Mouse (Mus musculus) C2C12 (cell line): ENCODE results near the gene Gm765. TPM values are rescaled to one million over a fixed set of nuclear protein-coding genes. Genes with fewer than 3 reads are reported as not detected.

Experiments used
- H3K27me3 ChIP-seq: one replicate; pipeline ENCODE4 v1.6.1; 2011; ENCODE audit not compliant: control insufficient read depth, insufficient read depth, insufficient read length
- H3K36me3 ChIP-seq: one replicate; pipeline ENCODE4 v1.6.1; 2011; ENCODE audit not compliant: control insufficient read depth, insufficient read depth
- H3K4me3 ChIP-seq: one replicate; pipeline ENCODE4 v1.5.1; 2011; ENCODE audit warnings: mild to moderate bottlenecking, control low read depth; ENCODE audit not compliant: poor library complexity, insufficient read depth, severe bottlenecking
- H3K79me2 ChIP-seq: one replicate; pipeline ENCODE4 v1.6.1; 2011; ENCODE audit not compliant: control insufficient read depth, insufficient read depth
- H3K79me3 ChIP-seq: one replicate; pipeline ENCODE4 v1.6.1; 2011; ENCODE audit warnings: low read depth, control low read depth
- H3ac ChIP-seq: one replicate; pipeline ENCODE3; 2011; ENCODE audit warnings: low read depth; ENCODE audit not compliant: control insufficient read depth, insufficient read length
- CEBPB ChIP-seq: IDR thresholded peaks from one replicate; pipeline ENCODE4 v1.6.1; 2011; ENCODE audit warnings: low read depth, mild to moderate bottlenecking, control low read depth, moderate library complexity
- CTCF ChIP-seq: IDR thresholded peaks from one replicate; pipeline ENCODE4 v1.5.1; 2011; ENCODE audit not compliant: control insufficient read depth, insufficient read depth, insufficient read length
- FOSL1 ChIP-seq: IDR thresholded peaks from one replicate; pipeline ENCODE4 v1.8.0; 2011; ENCODE audit warnings: mild to moderate bottlenecking, low read length; ENCODE audit not compliant: poor library complexity, insufficient read depth, severe bottlenecking
- MAX ChIP-seq: IDR thresholded peaks from one replicate; pipeline ENCODE4 v1.6.1; 2011; ENCODE audit warnings: mild to moderate bottlenecking, control low read depth
- MYOD1 ChIP-seq: IDR thresholded peaks from one replicate; pipeline ENCODE4 v1.6.1; 2011; ENCODE audit warnings: low read depth; ENCODE audit not compliant: control insufficient read depth, insufficient read length
- MYOG ChIP-seq: IDR thresholded peaks from one replicate; pipeline ENCODE4 v1.6.1; 2011; ENCODE audit not compliant: control insufficient read depth, insufficient read length; ENCODE audit errors: extremely low read depth
- USF1 ChIP-seq: IDR thresholded peaks from one replicate; pipeline ENCODE4 v1.6.1; 2011; ENCODE audit warnings: low read depth, mild to moderate bottlenecking, control low read depth, moderate library complexity
- polyA plus RNA-seq: library from polyadenylated mRNA; unstranded; fragments of >200 nt; fragmentation: generic; extraction: Trizol; gene quantifications from one replicate; pipeline ENCODE4 v1.2.1, GENCODE M21; 2012; ENCODE audit warnings: missing spikeins

Gene Gm765
- polyA plus RNA-seq, 1 experiment: not detected

DNA sequence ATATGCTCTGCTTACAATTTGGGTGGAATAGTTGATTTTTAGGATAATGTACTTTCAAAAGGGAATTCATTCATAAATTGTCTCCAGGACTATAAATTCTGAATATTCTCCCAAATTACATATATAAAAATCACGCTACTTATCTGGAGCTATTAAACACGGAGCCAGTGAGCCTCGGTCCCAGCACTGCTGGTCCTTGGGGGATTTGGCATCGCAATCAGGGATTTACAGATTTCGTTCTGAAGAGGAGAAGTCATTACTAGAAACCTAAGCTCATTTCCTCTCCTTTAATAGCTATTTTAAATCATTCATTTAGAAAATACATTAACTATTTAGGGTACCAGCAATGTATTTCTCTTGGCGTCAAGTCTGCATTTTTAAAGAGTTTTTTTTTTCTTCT is 55.0 kb downstream of the Gm765 start:
- H3K4me3 ChIP-seq: no peak overlapping the region
- TF ChIP-seq MAX (no peak), USF1 (no peak), CEBPB (no peak), MYOG (no peak), MYOD1 (no peak), FOSL1 (no peak), CTCF (no peak)
- H3K79me2 ChIP-seq: no peaks in the 10 kb centered on the region

DNA sequence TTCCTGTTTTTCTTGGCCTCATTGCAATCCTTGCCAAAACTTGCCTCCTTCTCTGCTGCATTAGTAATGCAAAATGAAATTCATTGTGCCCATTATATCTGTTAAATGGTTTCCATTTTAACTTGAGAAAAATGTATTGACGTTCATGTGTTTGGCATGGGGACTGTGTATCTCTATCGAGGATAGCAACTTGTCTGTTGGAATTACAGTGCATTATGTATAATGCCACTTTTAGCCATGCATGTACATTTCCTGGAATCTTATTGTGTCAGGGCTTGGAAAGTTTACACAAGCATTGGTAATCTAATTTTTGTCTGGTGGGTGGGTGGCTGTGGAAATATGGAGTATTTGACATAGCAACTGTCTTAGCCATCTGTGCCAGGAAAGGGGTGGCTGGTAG is 57.4 kb downstream of the Gm765 start:
- Histone ChIP-seq H3K27me3 (no peaks in the 10 kb centered on the region), H3K79me3 (no peaks in the 10 kb centered on the region), H3K4me3 (no peak overlapping the region), H3K79me2 (no peaks in the 10 kb centered on the region), H3ac (no peak overlapping the region), H3K36me3 (no peaks in the 10 kb centered on the region)
- no peak for TF ChIP-seq CTCF
- TF ChIP-seq CEBPB: no peak
- TF ChIP-seq USF1: no peak
- TF ChIP-seq MYOG: no peak
- TF ChIP-seq MAX: no peak
- no peak for TF ChIP-seq MYOD1

More for the DNA sequence above, 55.0 kb downstream of the Gm765 start:
- Histone ChIP-seq H3ac (no peak overlapping the region), H3K36me3 (no peaks in the 10 kb centered on the region), H3K27me3 (no peaks in the 10 kb centered on the region), H3K79me3 (no peaks in the 10 kb centered on the region)

DNA sequence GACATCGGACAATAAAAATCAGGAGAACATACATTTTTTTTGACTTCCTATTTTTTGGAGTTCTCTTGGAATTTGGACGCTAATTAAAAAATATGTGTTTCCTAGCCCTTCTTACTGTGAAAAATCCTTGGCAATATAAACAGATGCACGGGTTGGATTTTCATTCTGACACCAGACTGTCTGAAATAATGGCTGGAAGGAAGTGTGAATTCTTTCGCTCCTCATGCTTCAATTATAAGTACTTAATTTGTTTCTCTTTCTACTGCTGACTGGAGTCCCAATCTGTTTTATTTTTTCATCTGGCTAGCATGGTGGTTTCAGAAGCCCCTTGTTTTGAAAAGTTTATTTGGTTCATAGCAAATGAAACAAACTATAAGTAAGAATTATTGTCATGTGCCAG is 59.8 kb downstream of the Gm765 start:
- no peak overlapping the region for H3ac ChIP-seq
- no peaks in the 10 kb centered on the region for H3K36me3 ChIP-seq
- no peaks in the 10 kb centered on the region for H3K79me2 ChIP-seq
- H3K79me3 ChIP-seq: no peaks in the 10 kb centered on the region
- no peak overlapping the region for H3K4me3 ChIP-seq
- TF ChIP-seq MAX (no peak), FOSL1 (no peak), USF1 (no peak), CEBPB (no peak), MYOD1 (no peak), CTCF (no peak), MYOG (no peak)
- H3K27me3 ChIP-seq: no peaks in the 10 kb centered on the region

DNA sequence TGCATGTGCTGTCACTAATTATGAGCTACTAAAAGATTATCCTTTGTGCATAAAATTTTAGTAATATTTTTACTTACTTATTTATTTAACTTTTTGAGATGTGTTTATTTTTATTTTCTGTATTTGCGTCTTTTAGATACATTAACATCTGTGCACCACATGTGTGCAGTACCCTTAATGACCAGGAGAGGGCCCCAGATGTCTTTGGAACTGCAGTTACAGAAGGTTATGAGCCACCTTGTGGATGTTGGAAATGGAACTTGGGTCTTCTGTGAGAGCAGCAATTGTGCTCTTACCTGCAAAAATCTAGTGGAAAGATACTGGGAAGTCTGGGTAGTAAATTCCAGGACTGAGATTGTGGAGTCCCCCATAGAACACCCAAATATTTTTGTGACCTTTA is 71.0 kb downstream of the Gm765 start:
- H3K79me2 ChIP-seq: no peaks in the 10 kb centered on the region
- H3K4me3 ChIP-seq: no peak overlapping the region
- no peaks in the 10 kb centered on the region for H3K36me3 ChIP-seq
- no peak overlapping the region for H3ac ChIP-seq
- TF ChIP-seq CTCF: peak; percentile 26
- no peak for TF ChIP-seq FOSL1
- TF ChIP-seq CEBPB: no peak
- TF ChIP-seq USF1: no peak
- H3K27me3 ChIP-seq: no peaks in the 10 kb centered on the region
- no peaks in the 10 kb centered on the region for H3K79me3 ChIP-seq

DNA sequence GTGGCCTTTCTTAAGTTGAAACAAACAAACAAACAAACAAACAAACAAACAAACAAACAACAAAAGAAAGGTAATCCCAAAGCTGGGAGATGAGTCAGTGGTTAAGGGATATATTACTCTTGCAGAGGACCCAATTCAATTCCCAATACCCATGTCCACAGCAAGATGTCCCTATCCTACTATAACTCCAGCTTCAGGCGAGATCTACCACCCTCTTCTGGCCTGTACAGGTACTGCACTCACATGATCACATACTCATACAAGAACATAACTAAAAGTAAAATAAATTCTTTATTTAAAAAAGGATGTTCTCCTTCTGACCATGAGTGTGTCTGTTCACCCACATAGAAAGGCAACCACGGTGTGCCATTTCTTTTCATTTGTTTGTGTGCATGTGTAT is 79.6 kb downstream of the Gm765 start:
- H3K36me3 ChIP-seq: no peaks in the 10 kb centered on the region
- H3K79me2 ChIP-seq: no peaks in the 10 kb centered on the region
- H3K79me3 ChIP-seq: no peaks in the 10 kb centered on the region
- TF ChIP-seq CTCF (no peak), USF1 (no peak), MYOD1 (no peak), MYOG (no peak), FOSL1 (no peak), CEBPB (no peak), MAX (no peak)
- no peaks in the 10 kb centered on the region for H3K27me3 ChIP-seq
- no peak overlapping the region for H3K4me3 ChIP-seq
- H3ac ChIP-seq: no peak overlapping the region

DNA sequence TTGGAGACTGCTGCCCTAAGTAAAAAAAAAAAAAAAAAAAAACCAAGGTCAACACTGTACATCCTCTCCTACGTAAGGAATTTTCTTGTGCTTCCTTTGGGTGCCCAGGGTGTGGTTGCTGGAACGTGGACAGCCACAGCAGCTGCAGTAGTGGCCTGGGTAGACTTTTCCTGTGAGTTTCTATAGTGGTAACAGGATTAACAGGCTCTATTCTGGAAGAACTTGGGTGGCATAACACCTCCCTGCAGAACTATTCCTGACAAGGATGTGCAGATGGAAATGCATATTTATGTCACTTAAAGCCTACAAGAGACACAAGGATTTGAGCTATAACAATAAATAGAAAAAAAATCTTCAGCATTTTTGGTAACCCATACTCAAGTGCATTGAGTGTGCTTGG is 83.5 kb downstream of the Gm765 start:
- H3ac ChIP-seq: no peak overlapping the region
- TF ChIP-seq MYOD1 (no peak), USF1 (no peak), CTCF (no peak)
- no peaks in the 10 kb centered on the region for H3K79me3 ChIP-seq

DNA sequence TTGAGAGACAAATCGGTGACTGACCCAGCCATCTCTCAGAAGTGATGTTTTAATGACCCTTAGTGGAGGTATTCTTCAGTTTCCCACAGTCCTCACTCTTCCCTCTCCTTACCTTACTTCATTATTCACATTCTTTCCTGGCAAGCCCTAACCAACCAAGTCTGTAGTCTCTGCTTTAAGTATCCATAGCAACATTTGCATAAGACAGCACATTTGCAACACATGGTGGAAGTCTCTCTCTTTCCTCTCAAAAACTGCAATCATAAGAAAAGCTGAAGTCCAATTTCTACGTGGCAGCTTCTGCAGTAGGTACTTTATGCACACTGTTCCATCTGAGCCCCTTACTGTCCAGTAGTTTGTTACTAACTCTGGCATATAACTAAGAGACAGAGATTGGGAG is 96.1 kb downstream of the Gm765 start:
- TF ChIP-seq USF1 (no peak), CEBPB (no peak), FOSL1 (no peak)

More for the DNA sequence above, 83.5 kb downstream of the Gm765 start:
- Histone ChIP-seq H3K79me2 (no peaks in the 10 kb centered on the region), H3K36me3 (no peaks in the 10 kb centered on the region), H3K4me3 (no peak overlapping the region), H3K27me3 (peaks cover 3% of the 10 kb centered on the region)

More for the DNA sequence above, 96.1 kb downstream of the Gm765 start:
- Histone ChIP-seq H3K79me2 (no peaks in the 10 kb centered on the region), H3K4me3 (no peak overlapping the region), H3K27me3 (no peaks in the 10 kb centered on the region), H3ac (no peak overlapping the region), H3K36me3 (no peaks in the 10 kb centered on the region), H3K79me3 (no peaks in the 10 kb centered on the region)
